Mouse (Mus musculus) embryonic fibroblast, embryonic 13.5 days (primary cell): ENCODE data around the gene Gabbr2.

Experiments used
- CTCF ChIP-seq: IDR thresholded peaks from 2 replicates; pipeline ENCODE4 v1.5.1; 2011; ENCODE audit warnings: mild to moderate bottlenecking, control low read depth, low read length, moderate library complexity, borderline replicate concordance; ENCODE audit not compliant: insufficient read depth
- POLR2A ChIP-seq: IDR thresholded peaks from 2 replicates; pipeline ENCODE4 v1.6.1; 2011; ENCODE audit warnings: low read depth, mild to moderate bottlenecking, control low read depth, low read length, moderate library complexity

DNA sequence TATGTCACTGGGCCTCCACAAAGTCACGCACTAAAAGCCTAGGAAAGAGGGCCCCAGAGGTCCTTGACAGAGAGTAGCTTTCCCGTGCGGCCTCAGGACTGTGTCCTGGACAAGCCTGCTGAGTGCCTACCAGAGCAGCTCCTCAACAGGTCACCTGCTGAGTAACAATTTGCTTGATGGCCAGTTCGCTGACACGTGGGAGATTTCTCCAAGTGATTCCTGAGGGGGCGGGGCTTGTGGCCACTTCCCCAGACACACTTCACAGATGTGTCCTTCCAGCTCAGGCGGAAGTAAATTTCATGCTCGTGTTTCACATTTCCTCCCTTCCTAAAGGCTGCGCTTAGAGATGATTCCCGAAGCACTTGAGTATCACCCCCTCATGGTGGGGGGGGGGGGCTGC, 108.6 kb downstream of the Gabbr2 start:
- TF ChIP-seq CTCF, result no peak
- TF ChIP-seq POLR2A, result no peak
